Mouse (Mus musculus): ENCODE measurements at regions not wholly inside any gene's neighbourhood (a gene's known extent, or its start where the extent isn't known, plus 50 kb on each side); places are given as distances from the start of the nearest gene placed in this dataset.

DNA sequence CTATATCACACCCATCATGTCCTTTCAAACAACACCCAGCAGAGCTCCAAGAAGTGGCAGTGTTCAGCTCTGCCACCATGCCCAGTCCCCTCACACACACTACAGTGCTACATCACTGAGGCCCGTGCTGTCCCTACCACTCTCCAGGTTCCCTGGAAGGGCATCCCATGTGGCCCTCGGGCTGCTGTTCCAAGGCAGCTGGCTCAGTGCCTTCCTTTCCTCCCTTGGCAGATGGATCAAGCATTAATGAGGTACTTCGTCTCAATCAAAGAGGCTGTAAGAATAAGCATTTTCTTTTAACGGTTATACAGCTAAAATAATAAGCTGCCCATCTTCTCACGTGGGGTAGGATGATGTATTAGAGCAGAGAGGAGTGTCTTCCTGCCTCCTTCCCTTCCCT, 123.2 kb downstream of the Rpl14 start:
- H3K27me3 ChIP-seq (ENCODE audit: control insufficient read depth in 1 of 2, insufficient read depth in 2 of 2, low read length in 2 of 2), result no peaks in the 10 kb centered on the region; a peak in 1 of 4 replicates
- TF ChIP-seq MAZ (IDR thresholded peaks at IDR 0.05; ENCODE audit: low read depth, low read length), result no peak
- no peak for TF ChIP-seq SIN3A (IDR thresholded peaks at IDR 0.05; ENCODE audit: low read length)
- no peak for TF ChIP-seq MEF2A (IDR thresholded peaks at IDR 0.05; ENCODE audit: extremely low read depth, insufficient replicate concordance, low read depth, low read length, poor library complexity, severe bottlenecking)
- no peak for TF ChIP-seq MAFK (IDR thresholded peaks at IDR 0.05; ENCODE audit: borderline replicate concordance, low read depth, low read length)
- TF ChIP-seq POLR2A (IDR thresholded peaks at IDR 0.05; ENCODE audit: control insufficient read depth in 1 of 2, insufficient read depth in 1 of 2, low read depth in 1 of 2, low read length in 2 of 2, poor library complexity in 1 of 2), result no peak
- no peak for TF ChIP-seq JUND (IDR thresholded peaks at IDR 0.05; ENCODE audit: low read depth, low read length)
- TF ChIP-seq ZNF384 (IDR thresholded peaks at IDR 0.05; ENCODE audit: low read depth, low read length), result no peak
- no peak for TF ChIP-seq POLR2AphosphoS2 (IDR thresholded peaks at IDR 0.05; ENCODE audit: low read length)
- no peak for TF ChIP-seq POLR2AphosphoS5 (IDR thresholded peaks at IDR 0.05; ENCODE audit: borderline replicate concordance, low read depth, low read length)
- no peak for TF ChIP-seq KAT2A (conservative IDR thresholded peaks at IDR 0.05; ENCODE audit: low read depth, low read length)
- TF ChIP-seq ZMIZ1 (IDR thresholded peaks at IDR 0.05; ENCODE audit: low read depth, low read length), result no peak
- no peak for TF ChIP-seq CHD1 (IDR thresholded peaks at IDR 0.05; ENCODE audit: low read depth, low read length)
- no peak for TF ChIP-seq CHD2 (IDR thresholded peaks at IDR 0.05; ENCODE audit: low read length)
- no peak for TF ChIP-seq ELF1 (IDR thresholded peaks at IDR 0.05; ENCODE audit: low read depth, low read length)
- TF ChIP-seq ZKSCAN1 (IDR thresholded peaks at IDR 0.05; ENCODE audit: low read depth, low read length), result no peak
- no peak overlapping the region for H3K9ac ChIP-seq (ENCODE audit: control insufficient read depth, low read depth, low read length, poor library complexity, severe bottlenecking)
- H3K4me3 ChIP-seq (ENCODE audit: control insufficient read depth in 1 of 2, insufficient read depth in 1 of 2, low read depth in 2 of 2, low read length in 2 of 2), result no peak overlapping the region
- H3K36me3 ChIP-seq (ENCODE audit: control insufficient read depth in 1 of 2, insufficient read depth in 2 of 2, low read length in 2 of 2), result no peaks in the 10 kb centered on the region
- no peaks in the 10 kb centered on the region for H3K9me3 ChIP-seq (replicated peaks; ENCODE audit: insufficient read depth, low read length)
- no peak for DNase-seq (ENCODE audit: low read depth, low spot score)
- H3K4me1 ChIP-seq (ENCODE audit: control insufficient read depth in 1 of 2, insufficient read depth in 2 of 2, low read length in 2 of 2), result no peaks in the 10 kb centered on the region
- H3K79me2 ChIP-seq (ENCODE audit: control insufficient read depth, insufficient read depth, low read length, poor library complexity), result no peaks in the 10 kb centered on the region
- H3K27ac ChIP-seq (ENCODE audit: control insufficient read depth, low read depth, low read length), result no peak overlapping the region

DNA sequence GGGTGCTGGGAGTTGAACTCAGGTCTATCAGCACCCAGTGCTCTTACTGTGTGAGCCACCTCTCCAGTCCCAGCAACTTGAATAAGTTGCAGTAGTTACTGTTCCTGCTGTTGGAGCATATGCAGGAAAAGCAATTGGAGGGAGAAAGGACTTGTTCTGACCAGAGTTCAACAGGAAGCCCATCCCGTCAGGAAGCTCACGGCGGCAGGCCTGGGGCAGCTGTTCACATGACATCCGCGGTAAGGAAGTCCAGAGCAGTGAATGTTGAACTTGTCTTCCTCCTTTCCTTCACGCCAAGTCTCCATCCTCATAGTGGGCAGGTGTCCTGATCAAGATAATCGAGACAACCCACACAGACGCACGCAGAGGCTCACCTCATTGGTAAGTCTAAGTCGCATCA, 124.7 kb downstream of the Rpl14 start:
- no peak for DNase-seq (ENCODE audit: low read depth, low spot score)
- H3K27ac ChIP-seq (ENCODE audit: control insufficient read depth, low read depth, low read length), result no peak overlapping the region
- H3K9ac ChIP-seq (ENCODE audit: control insufficient read depth, low read depth, low read length, poor library complexity, severe bottlenecking), result no peak overlapping the region
- no peaks in the 10 kb centered on the region for H3K79me2 ChIP-seq (ENCODE audit: control insufficient read depth, insufficient read depth, low read length, poor library complexity)
- H3K9me3 ChIP-seq (replicated peaks; ENCODE audit: insufficient read depth, low read length), result no peaks in the 10 kb centered on the region
- H3K4me1 ChIP-seq (ENCODE audit: control insufficient read depth in 1 of 2, insufficient read depth in 2 of 2, low read length in 2 of 2), result no peaks in the 10 kb centered on the region
- H3K27me3 ChIP-seq (ENCODE audit: control insufficient read depth in 1 of 2, insufficient read depth in 2 of 2, low read length in 2 of 2), result no peaks in the 10 kb centered on the region; a peak in 2 of 4 replicates
- no peaks in the 10 kb centered on the region for H3K36me3 ChIP-seq (ENCODE audit: control insufficient read depth in 1 of 2, insufficient read depth in 2 of 2, low read length in 2 of 2)
- TF ChIP-seq TBP (IDR thresholded peaks at IDR 0.05; ENCODE audit: low read depth, low read length), result no peak
- no peak for TF ChIP-seq ZKSCAN1 (IDR thresholded peaks at IDR 0.05; ENCODE audit: low read depth, low read length)
- no peak for TF ChIP-seq ZNF384 (IDR thresholded peaks at IDR 0.05; ENCODE audit: low read depth, low read length)
- no peak for TF ChIP-seq USF2 (IDR thresholded peaks at IDR 0.05; ENCODE audit: borderline replicate concordance in 1 of 2, insufficient read depth in 1 of 2, low read depth in 1 of 2, low read length in 2 of 2)
- no peak for TF ChIP-seq TAL1 (IDR thresholded peaks at IDR 0.05; ENCODE audit: low read length)
- TF ChIP-seq MAFK (IDR thresholded peaks at IDR 0.05; ENCODE audit: borderline replicate concordance, low read depth, low read length), result no peak
- no peak for TF ChIP-seq EP300 (IDR thresholded peaks at IDR 0.05; ENCODE audit: low read depth in 1 of 2, low read length in 2 of 2)
- no peak for TF ChIP-seq CHD1 (IDR thresholded peaks at IDR 0.05; ENCODE audit: low read depth, low read length)
- TF ChIP-seq RAD21 (IDR thresholded peaks at IDR 0.05; ENCODE audit: low read depth, low read length), result no peak
- no peak for TF ChIP-seq ZC3H11A (IDR thresholded peaks at IDR 0.05; ENCODE audit: low read depth, low read length)
- no peak for TF ChIP-seq ETS1 (IDR thresholded peaks at IDR 0.05; ENCODE audit: low read depth, low read length)
- TF ChIP-seq MXI1 (IDR thresholded peaks at IDR 0.05; ENCODE audit: low read depth, low read length), result no peak
- H3K4me3 ChIP-seq (ENCODE audit: control insufficient read depth in 1 of 2, insufficient read depth in 1 of 2, low read depth in 2 of 2, low read length in 2 of 2), result no peak overlapping the region
